Mouse (Mus musculus): Measurements from ENCODE around the gene Add3. TPM values are rescaled to one million over a fixed set of nuclear protein-coding genes. Genes with fewer than 3 reads are reported as not detected.
"Not testable (repeated sequence)": the region's sequence is repeated elsewhere in the genome, so short reads cannot be mapped to it uniquely, and the experiment has no call there.

The Add3 gene
- polyA plus RNA-seq, 2 experiments = 53.0 to 89.5 TPM

DNA sequence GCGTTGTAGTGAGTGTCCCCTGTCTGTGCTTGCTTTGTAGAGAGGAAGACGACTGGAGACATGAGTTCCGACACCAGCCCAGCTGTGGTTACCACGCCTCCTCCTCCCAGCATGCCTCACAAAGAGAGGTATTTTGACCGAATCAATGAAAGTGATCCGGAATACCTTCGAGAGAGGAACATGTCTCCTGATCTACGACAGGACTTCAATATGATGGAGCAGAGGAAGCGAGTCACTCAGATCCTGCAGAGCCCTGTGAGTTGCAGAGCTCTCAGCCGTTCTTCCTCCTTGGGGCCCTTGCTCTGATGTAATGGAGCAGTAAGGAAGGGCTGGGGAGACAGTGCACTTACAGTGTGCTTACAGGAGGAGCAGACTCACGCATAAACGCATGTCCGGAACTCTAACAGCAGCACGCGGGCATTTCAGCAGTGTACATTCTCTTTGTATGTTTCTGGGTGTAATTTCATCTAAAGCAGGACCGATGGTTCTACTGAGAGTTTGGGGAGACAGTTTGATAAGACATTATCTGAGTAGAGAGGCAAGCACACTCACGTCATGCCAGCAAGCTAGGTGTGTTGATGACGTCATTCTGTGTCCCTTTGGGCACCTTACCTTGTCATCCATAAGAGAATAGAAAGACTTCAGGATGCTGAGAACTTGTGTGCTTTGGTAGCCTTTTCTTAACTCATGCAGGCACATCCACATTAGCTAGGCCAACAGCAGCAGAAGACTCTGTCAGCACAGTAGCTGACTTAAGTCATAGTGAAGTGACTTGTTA, 76.7 kb downstream of the Add3 start:
- TF ChIP-seq POLR2A (IDR thresholded peaks at IDR 0.05; ENCODE audit: borderline replicate concordance, extremely low read depth, insufficient read depth, insufficient read length) = no peak
- no peak for ATAC-seq (ENCODE audit: low FRiP score, low read depth)
- Histone ChIP-seq H3K4me2 (replicated peaks; ENCODE audit: low read depth, low read length, severe bottlenecking) (no peak overlapping the region), H3K9ac (ENCODE audit: low read depth, low read length, severe bottlenecking) (no peak overlapping the region), H3K36me3 (ENCODE audit: control insufficient read depth, insufficient read depth, low read length) (peaks cover 26% of the 10 kb centered on the region), H3K4me3 (replicated peaks; ENCODE audit: low read length) (no peak overlapping the region), H3K27ac (replicated peaks; ENCODE audit: low read depth, low read length) (no peak overlapping the region), H3K27me3 (ENCODE audit: control insufficient read depth, insufficient read depth, low read length) (no peaks in the 10 kb centered on the region), H3K9me3 (ENCODE audit: control insufficient read depth, low read length) (no peaks in the 10 kb centered on the region), H3K4me1 (ENCODE audit: control insufficient read depth, insufficient read depth, low read length) (peaks cover 3% of the 10 kb centered on the region; the same call in 1 of the 2 replicates)
- no peak for DNase-seq (ENCODE audit: low spot score)
- WGBS = 87% methylated on average over 18 of the region's 18 CpGs

DNA sequence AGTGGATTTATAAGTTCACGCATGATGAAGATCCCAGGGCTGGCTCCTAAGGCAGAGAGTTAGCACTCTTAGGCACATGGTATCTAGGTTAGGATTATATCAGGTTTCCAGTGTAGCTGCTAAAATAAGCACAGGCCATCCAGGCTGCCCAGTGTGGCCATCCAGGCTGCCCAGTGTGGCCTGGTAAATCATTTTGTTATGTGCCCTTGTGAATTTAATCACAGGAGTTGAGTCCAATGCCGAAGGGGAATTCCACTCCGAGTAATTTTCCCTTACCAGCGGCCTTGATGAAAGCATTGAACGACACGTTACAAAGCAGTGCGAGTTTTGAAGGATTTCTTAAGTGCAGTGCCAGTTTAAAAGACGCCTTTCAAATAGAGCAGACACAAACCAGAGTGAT, 77.6 kb downstream of the Add3 start:
- Histone ChIP-seq H3K4me3 (replicated peaks; ENCODE audit: low read length) (no peak overlapping the region), H3K27me3 (ENCODE audit: control insufficient read depth, insufficient read depth, low read length) (no peaks in the 10 kb centered on the region), H3K27ac (replicated peaks; ENCODE audit: low read depth, low read length) (no peak overlapping the region), H3K4me2 (replicated peaks; ENCODE audit: low read depth, low read length, severe bottlenecking) (no peak overlapping the region), H3K36me3 (ENCODE audit: control insufficient read depth, insufficient read depth, low read length) (peaks cover 26% of the 10 kb centered on the region), H3K9me3 (ENCODE audit: control insufficient read depth, low read length) (no peaks in the 10 kb centered on the region), H3K9ac (ENCODE audit: low read depth, low read length, severe bottlenecking) (no peak overlapping the region), H3K4me1 (ENCODE audit: control insufficient read depth, insufficient read depth, low read length) (no peaks in the 10 kb centered on the region)
- ATAC-seq (ENCODE audit: low FRiP score, low read depth) (no peak), DNase-seq (ENCODE audit: low spot score) (no peak)
- TF ChIP-seq POLR2A (IDR thresholded peaks at IDR 0.05; ENCODE audit: borderline replicate concordance, extremely low read depth, insufficient read depth, insufficient read length) = no peak
- 74% methylated on average over 8 of the region's 8 CpGs for WGBS

DNA sequence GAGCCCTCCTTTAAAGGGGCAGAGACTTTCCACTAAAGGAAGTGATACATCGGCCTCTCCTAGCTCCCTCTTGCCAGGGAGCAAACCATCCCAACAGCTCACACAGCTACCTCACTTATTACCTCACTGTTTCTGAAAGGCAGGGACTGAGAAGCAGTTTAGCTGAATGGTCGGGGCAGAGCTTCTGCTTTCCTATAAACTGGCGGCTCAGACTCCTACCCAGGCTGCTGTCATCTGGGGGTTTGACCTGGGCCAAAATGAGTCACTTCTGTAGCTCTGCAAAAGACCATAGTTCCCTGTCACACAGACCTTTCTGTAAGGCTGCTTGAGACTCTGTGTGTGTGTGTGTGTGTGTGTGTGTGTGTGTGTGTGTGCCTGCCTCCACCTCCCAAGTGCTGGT, 79.1 kb downstream of the Add3 start:
- H3K4me2 ChIP-seq (replicated peaks; ENCODE audit: low read depth, low read length, severe bottlenecking) = no peak overlapping the region
- no peak overlapping the region for H3K27ac ChIP-seq (replicated peaks; ENCODE audit: low read depth, low read length)
- 62% methylated on average over 3 of the region's 3 CpGs for WGBS
- TF ChIP-seq POLR2A (IDR thresholded peaks at IDR 0.05; ENCODE audit: borderline replicate concordance, extremely low read depth, insufficient read depth, insufficient read length) = no peak
- peaks cover 26% of the 10 kb centered on the region for H3K36me3 ChIP-seq (ENCODE audit: control insufficient read depth, insufficient read depth, low read length)
- H3K4me1 ChIP-seq (ENCODE audit: control insufficient read depth, insufficient read depth, low read length) = no peaks in the 10 kb centered on the region
- no peak overlapping the region for H3K9ac ChIP-seq (ENCODE audit: low read depth, low read length, severe bottlenecking)
- DNase-seq (ENCODE audit: low spot score) (no peak), ATAC-seq (ENCODE audit: low FRiP score, low read depth) (no peak)
- no peak overlapping the region for H3K4me3 ChIP-seq (replicated peaks; ENCODE audit: low read length)
- no peaks in the 10 kb centered on the region for H3K9me3 ChIP-seq (ENCODE audit: control insufficient read depth, low read length)
- no peaks in the 10 kb centered on the region for H3K27me3 ChIP-seq (ENCODE audit: control insufficient read depth, insufficient read depth, low read length)

DNA sequence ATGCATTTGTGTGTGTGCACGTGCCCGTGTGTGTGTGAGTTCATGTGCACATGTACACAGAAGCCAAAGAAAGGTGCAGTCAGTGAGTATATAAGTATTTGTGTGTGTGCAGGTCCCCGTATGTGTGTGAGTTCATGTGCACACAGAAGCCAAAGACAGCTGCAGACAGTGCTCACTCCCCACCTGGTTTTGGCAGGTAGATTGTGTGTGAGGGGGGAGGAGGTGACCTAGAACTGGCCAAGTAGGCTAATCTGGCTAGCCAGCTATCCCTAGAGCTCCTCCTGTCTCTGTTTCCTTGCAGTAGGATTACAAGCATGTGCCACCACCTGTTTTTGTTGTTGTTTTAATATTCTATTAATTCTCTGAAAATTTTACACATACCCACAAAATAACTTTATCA, 80.9 kb downstream of the Add3 start:
- Histone ChIP-seq H3K36me3 (ENCODE audit: control insufficient read depth, insufficient read depth, low read length) (peaks cover 26% of the 10 kb centered on the region), H3K4me1 (ENCODE audit: control insufficient read depth, insufficient read depth, low read length) (no peaks in the 10 kb centered on the region), H3K27ac (replicated peaks; ENCODE audit: low read depth, low read length) (no peak overlapping the region), H3K9me3 (ENCODE audit: control insufficient read depth, low read length) (no peaks in the 10 kb centered on the region), H3K9ac (ENCODE audit: low read depth, low read length, severe bottlenecking) (no peak overlapping the region), H3K27me3 (ENCODE audit: control insufficient read depth, insufficient read depth, low read length) (no peaks in the 10 kb centered on the region), H3K4me3 (replicated peaks; ENCODE audit: low read length) (no peak overlapping the region), H3K4me2 (replicated peaks; ENCODE audit: low read depth, low read length, severe bottlenecking) (no peak overlapping the region)
- WGBS = 95% methylated on average over 3 of the region's 3 CpGs
- TF ChIP-seq POLR2A (IDR thresholded peaks at IDR 0.05; ENCODE audit: borderline replicate concordance, extremely low read depth, insufficient read depth, insufficient read length) = no peak
- ATAC-seq (ENCODE audit: low FRiP score, low read depth) (no peak), DNase-seq (ENCODE audit: low spot score) (no peak)

DNA sequence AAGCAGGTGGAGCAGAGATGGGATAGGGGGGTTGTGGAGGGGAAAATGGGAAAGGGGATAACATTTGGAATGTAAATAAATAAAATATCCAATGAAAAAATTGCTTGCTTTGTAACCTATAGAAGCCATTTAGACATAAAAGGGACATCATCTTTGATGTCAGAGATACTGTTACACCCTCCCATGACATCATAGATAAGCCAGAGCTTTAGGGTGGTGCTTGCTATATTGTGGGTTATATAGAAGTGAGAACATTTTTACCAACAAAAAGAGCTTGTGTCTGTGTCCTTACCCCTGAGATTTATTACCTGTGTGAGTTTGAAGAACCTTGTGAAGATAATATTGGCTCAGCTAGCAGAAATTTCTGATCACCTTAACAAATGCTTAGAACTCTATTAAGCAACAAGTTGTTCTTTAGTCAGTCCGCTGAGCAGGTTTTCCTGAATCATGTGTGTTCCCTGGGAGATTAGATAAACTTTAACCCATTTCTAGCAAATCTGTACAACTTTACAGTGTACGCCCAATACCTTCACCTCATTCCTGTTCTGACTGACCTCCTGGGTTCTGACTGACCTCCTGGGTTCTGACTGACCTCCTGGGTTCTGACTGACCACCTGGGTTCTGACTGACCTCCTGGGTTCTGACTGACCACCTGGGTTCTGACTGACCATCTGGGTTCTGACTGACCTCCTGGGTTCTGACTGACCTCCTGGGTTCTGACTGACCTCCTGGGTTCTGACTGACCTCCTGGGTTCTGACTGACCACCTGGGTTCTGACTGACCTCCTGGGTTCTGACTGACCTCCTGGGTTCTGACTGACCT, 85.2 kb downstream of the Add3 start:
- H3K9me3 ChIP-seq (ENCODE audit: control insufficient read depth, low read length); DNase-seq (ENCODE audit: low spot score); H3K4me3 ChIP-seq (replicated peaks; ENCODE audit: low read length); H3K9ac ChIP-seq (ENCODE audit: low read depth, low read length, severe bottlenecking); H3K27me3 ChIP-seq (ENCODE audit: control insufficient read depth, insufficient read depth, low read length); H3K4me1 ChIP-seq (ENCODE audit: control insufficient read depth, insufficient read depth, low read length); ATAC-seq (ENCODE audit: low FRiP score, low read depth); H3K27ac ChIP-seq (replicated peaks; ENCODE audit: low read depth, low read length); H3K4me2 ChIP-seq (replicated peaks; ENCODE audit: low read depth, low read length, severe bottlenecking): not testable (repeated sequence)
- H3K36me3 ChIP-seq (ENCODE audit: control insufficient read depth, insufficient read depth, low read length) = peaks cover 32% of the 10 kb centered on the region
- WGBS = 86% methylated on average over 2 of the region's 2 CpGs
